26 mouse cellular contexts compared by ENCODE assay signal in the genomic region with DNA sequence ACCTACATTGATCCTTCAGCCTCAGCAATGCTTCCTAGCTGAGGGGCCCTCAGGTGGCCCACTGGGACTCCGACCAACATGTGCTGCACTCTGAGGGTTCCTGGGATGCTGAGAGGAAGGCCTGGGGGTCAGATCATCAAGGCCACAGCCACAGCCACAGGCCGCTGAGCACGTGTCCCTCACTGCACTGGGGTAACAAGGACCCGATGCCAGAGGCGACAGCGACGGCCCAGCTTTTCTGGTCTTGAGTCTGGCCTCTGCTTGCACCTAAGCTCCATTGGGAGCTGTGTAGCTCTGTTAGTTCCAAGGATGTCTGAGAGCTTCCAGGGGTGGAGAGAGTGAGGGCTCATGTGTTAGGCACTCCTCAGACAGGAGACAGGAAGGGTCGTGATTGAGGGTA. TPM values are rescaled to one million over a fixed set of nuclear protein-coding genes. Genes with fewer than 3 reads are reported as not detected.
DNase-seq lines count a peak whose midpoint lies in the region; ATAC-seq and TF ChIP-seq lines count a peak whose summit lies in the region.
"Had no signal": no experiment of that assay in that cellular context is flagged by ENCODE, and none has a peak within 500 bp of the region (broad histone marks: within the 10 kb centered on the region; RNA-seq: fewer than 3 reads in every experiment).

No protein-coding gene starts in this region.

- no peak overlapping the region for H3K4me2 ChIP-seq in forebrain, embryonic 13.5 days
- no peak overlapping the region for H3K4me2 ChIP-seq in forebrain, embryonic 15.5 days (replicated peaks)
- no peak overlapping the region for H3K4me2 ChIP-seq in limb, embryonic 13.5 days (replicated peaks)
- H3K4me2 ChIP-seq: embryonic facial prominence, embryonic 15.5 days; heart, embryonic 11.5 days; heart, embryonic 15.5 days; hindbrain, embryonic 15.5 days had no signal

- no peak overlapping the region for H3K9ac ChIP-seq in forebrain, embryonic 13.5 days
- no peak overlapping the region for H3K9ac ChIP-seq in forebrain, embryonic 15.5 days (replicated peaks)
- no peak overlapping the region for H3K9ac ChIP-seq in limb, embryonic 13.5 days
- H3K9ac ChIP-seq: embryonic facial prominence, embryonic 15.5 days; heart, embryonic 15.5 days; hindbrain, embryonic 15.5 days had no signal

- H3K27me3 ChIP-seq in forebrain, embryonic 13.5 days: no peaks in the 10 kb centered on the region
- H3K27me3 ChIP-seq in forebrain, embryonic 15.5 days: no peaks in the 10 kb centered on the region
- peaks cover 68% of the 10 kb centered on the region for H3K27me3 ChIP-seq in embryonic facial prominence, embryonic 10.5 days (replicated peaks; ENCODE audit: low read depth, poor library complexity, severe bottlenecking)
- H3K27me3 ChIP-seq in limb, embryonic 13.5 days: no peaks in the 10 kb centered on the region
- H3K27me3 ChIP-seq: CH12.LX; embryonic facial prominence, embryonic 15.5 days; heart, embryonic 15.5 days had no signal

- ATAC-seq in forebrain, embryonic 13.5 days: no peak
- ATAC-seq in forebrain, embryonic 15.5 days (replicated peaks): no peak
- ATAC-seq in limb, embryonic 13.5 days (ENCODE audit: low FRiP score, low read depth): no peak

- no peak overlapping the region for H3K4me3 ChIP-seq in forebrain, embryonic 13.5 days
- H3K4me3 ChIP-seq in forebrain, embryonic 15.5 days: no peak overlapping the region
- no peak overlapping the region for H3K4me3 ChIP-seq in layer of hippocampus, adult 2 months
- no peak overlapping the region for H3K4me3 ChIP-seq in embryonic facial prominence, embryonic 10.5 days
- no peak overlapping the region for H3K4me3 ChIP-seq in limb, embryonic 13.5 days
- H3K4me3 ChIP-seq: embryonic facial prominence, embryonic 15.5 days; erythroblast, embryonic 14.5 days; heart, embryonic 15.5 days; hindbrain, embryonic 15.5 days had no signal

- H3K4me1 ChIP-seq in forebrain, embryonic 13.5 days: peaks cover 15% of the 10 kb centered on the region; the same call in 1 of the 2 replicates
- H3K4me1 ChIP-seq in forebrain, embryonic 15.5 days: no peaks in the 10 kb centered on the region
- peaks cover 58% of the 10 kb centered on the region for H3K4me1 ChIP-seq in embryonic facial prominence, embryonic 10.5 days
- peaks cover 40% of the 10 kb centered on the region for H3K4me1 ChIP-seq in limb, embryonic 13.5 days

- TF ChIP-seq CTCF in layer of hippocampus, adult 2 months (conservative IDR thresholded peaks at IDR 0.05): no peak

- H3K9me3 ChIP-seq in forebrain, embryonic 13.5 days (replicated peaks): no peaks in the 10 kb centered on the region
- no peaks in the 10 kb centered on the region for H3K9me3 ChIP-seq in forebrain, embryonic 15.5 days
- H3K9me3 ChIP-seq in embryonic facial prominence, embryonic 10.5 days: no peaks in the 10 kb centered on the region
- H3K9me3 ChIP-seq in limb, embryonic 13.5 days: no peaks in the 10 kb centered on the region
- H3K9me3 ChIP-seq: embryonic facial prominence, embryonic 15.5 days; heart, embryonic 15.5 days; hindbrain, embryonic 15.5 days had no signal

- 85% methylated on average over 8 of the region's 8 CpGs for WGBS in forebrain, embryonic 13.5 days
- 85% methylated on average over 8 of the region's 8 CpGs for WGBS in forebrain, embryonic 15.5 days
- 71% methylated on average over 8 of the region's 8 CpGs for WGBS in embryonic facial prominence, embryonic 10.5 days
- 51% methylated on average over 8 of the region's 8 CpGs for WGBS in limb, embryonic 13.5 days

- 0 out of 2 replicates have a peak, but pooled peaks cover 6% of the 10 kb centered on the region for H3K36me3 ChIP-seq in forebrain, embryonic 13.5 days (ENCODE audit: poor library complexity, severe bottlenecking)
- H3K36me3 ChIP-seq in forebrain, embryonic 15.5 days: no peaks in the 10 kb centered on the region
- peaks cover 15% of the 10 kb centered on the region for H3K36me3 ChIP-seq in embryonic facial prominence, embryonic 10.5 days (replicated peaks)
- peaks cover 14% of the 10 kb centered on the region; the same call in 1 of the 2 replicates for H3K36me3 ChIP-seq in limb, embryonic 13.5 days
- H3K36me3 ChIP-seq: embryonic facial prominence, embryonic 15.5 days; heart, embryonic 15.5 days; hindbrain, embryonic 15.5 days had no signal

- no peak for DNase-seq in layer of hippocampus, adult 2 months (ENCODE audit: low spot score in 2 of 2)
- no peak for DNase-seq in layer of hippocampus, adult 11-12 months (ENCODE audit: low spot score)
- no peak for DNase-seq in embryonic facial prominence, embryonic 10.5 days (ENCODE audit: low spot score)
- DNase-seq in adrenal gland, adult 2 months: no peak
- no peak for DNase-seq in spleen, postnatal 10 days (ENCODE audit: low spot score in 2 of 2)
- DNase-seq: adrenal gland, adult 8-10 months; adrenal gland, postnatal 36 days; cerebellum, adult 2 months; cerebellum, postnatal 10 days; gastrocnemius, postnatal 36 days; heart, adult 18-20 months had no signal

- 0 out of 2 replicates have a peak overlapping the region, but pooled peaks have one; percentile 10 for H3K27ac ChIP-seq in forebrain, embryonic 13.5 days
- no peak overlapping the region for H3K27ac ChIP-seq in forebrain, embryonic 15.5 days (replicated peaks)
- peak overlapping the region; percentile 29; the same call in 1 of the 2 replicates for H3K27ac ChIP-seq in layer of hippocampus, adult 2 months
- H3K27ac ChIP-seq in embryonic facial prominence, embryonic 10.5 days (replicated peaks): peak overlapping the region; percentile 73
- peak overlapping the region; percentile 17; the same call in 1 of the 2 replicates for H3K27ac ChIP-seq in limb, embryonic 13.5 days
- H3K27ac ChIP-seq: embryonic facial prominence, embryonic 15.5 days; heart, embryonic 15.5 days; hindbrain, embryonic 15.5 days had no signal

RNA-seq across cellular contexts. Expression of gene B230104I21Rik, which starts 34.9 kb away (rescaled TPM):
- 0.21 TPM in 1 of 2 replicates, not detected in the other for polyA plus RNA-seq in forebrain, embryonic 13.5 days (2015; fragmentation: Nextera tagmentation; extraction: Ambion mirVana)
- 0.20 TPM in 1 of 2 replicates, not detected in the other for polyA plus RNA-seq in forebrain, embryonic 15.5 days (2015; fragmentation: Nextera tagmentation; extraction: Ambion mirVana)
- under 1 TPM in 1 of 2 experiments, not detected in 1; 0.56 TPM for total RNA-seq in layer of hippocampus, adult 2 months (2021)
- polyA plus RNA-seq in embryonic facial prominence, embryonic 10.5 days (2016; fragmentation: Nextera tagmentation; extraction: Ambion mirVana): not detected in 2 replicates
- not detected in 2 replicates for polyA plus RNA-seq in limb, embryonic 13.5 days (2015; fragmentation: Nextera tagmentation; extraction: Ambion mirVana)
- not detected for total RNA-seq in adrenal gland, adult 2 months (2021)
- polyA plus RNA-seq in adrenal gland, adult 2 months (2012; rRNA removed): not detected in 2 replicates
- total RNA-seq: adrenal gland, adult 8-10 months; adrenal gland, postnatal 36 days; CH12.LX; ES-E14; gastrocnemius, adult 8-10 months; gastrocnemius, postnatal 36 days; heart, adult 18-20 months; heart, postnatal 14 days; hematopoietic stem cell, adult 5-6 weeks had no signal
- polyA plus RNA-seq: embryonic facial prominence, embryonic 11.5 days; embryonic facial prominence, embryonic 15.5 days; erythroblast, embryonic 14.5 days; forebrain, embryonic 11.5 days; heart, embryonic 15.5 days; hindbrain, embryonic 15.5 days had no signal
